Mouse (Mus musculus): Measurements from ENCODE around the gene Slc25a39.

GRCm38 (mm10) chr11:102368347-102368746 is 39.4 kb downstream of the Slc25a39 start:
- TF ChIP-seq POLR2A (IDR thresholded peaks at IDR 0.05; ENCODE audit: low read depth, low read length): no peak
- TF ChIP-seq CTCF (IDR thresholded peaks at IDR 0.05; ENCODE audit: extremely low read depth, insufficient read length, insufficient replicate concordance, low read depth, low read length): no peak
